Mouse (Mus musculus) forebrain, embryonic 12.5 days (tissue): ENCODE measurements around the gene Iqce. TPM values are rescaled to one million over a fixed set of nuclear protein-coding genes. Genes with fewer than 3 reads are reported as not detected.
A peak's percentile ranks its signal among the peaks of the same experiment; 100 is the strongest.

Experiments
- ATAC-seq: fragments of 200-750 bp; cut with Nextera tagmentation; 2 replicates; pipeline ENCODE4 v1.8.0; 2017; ENCODE audit warnings: moderate TSS enrichment; ENCODE audit not compliant: low FRiP score
- H3K27ac ChIP-seq: fragments of 300-500 bp; sonication (generic); 2 replicates; pipeline ENCODE4 v1.5.1; 2016; ENCODE audit warnings: mild to moderate bottlenecking
- H3K27me3 ChIP-seq: fragments of 300-500 bp; sonication (generic); 2 replicates; pipeline ENCODE4 v1.6.1; 2016; ENCODE audit warnings: mild to moderate bottlenecking
- H3K36me3 ChIP-seq: fragments of 300-500 bp; sonication (generic); replicated peaks from 2 replicates; pipeline ENCODE4 v1.6.1; 2016; ENCODE audit warnings: mild to moderate bottlenecking
- H3K4me1 ChIP-seq: fragments of 300-500 bp; sonication (generic); 2 replicates; pipeline ENCODE4 v1.6.1; 2016
- H3K4me2 ChIP-seq: fragments of 300-500 bp; sonication (generic); 2 replicates; pipeline ENCODE4 v1.6.1; 2016; ENCODE audit warnings: mild to moderate bottlenecking, moderate library complexity
- H3K4me3 ChIP-seq: fragments of 300-500 bp; sonication (generic); replicated peaks from 2 replicates; pipeline ENCODE4 v1.5.1; 2016; ENCODE audit warnings: mild to moderate bottlenecking
- H3K9ac ChIP-seq: fragments of 300-500 bp; sonication (generic); 2 replicates; pipeline ENCODE4 v1.6.1; 2016; ENCODE audit warnings: mild to moderate bottlenecking
- H3K9me3 ChIP-seq: fragments of 300-500 bp; sonication (generic); 2 replicates; pipeline ENCODE4 v1.6.1; 2016
- WGBS: fragments of 180-500 bp; shearing (Covaris S2); methylation state at CpG from one replicate; pipeline ENCODE4 v1.1.7; 2016; 5-methylcytosine and 5-hydroxymethylcytosine counted together
- polyA plus RNA-seq: library from polyadenylated mRNA; unstranded; fragments of >200 nt; fragmentation: Nextera tagmentation; extraction: Ambion mirVana; gene quantifications from 2 replicates; pipeline ENCODE4 v1.2.1, GENCODE M21; 2016

The Iqce gene
- polyA plus RNA-seq, 1 experiment from 2014 or later, result 31.2 TPM

DNA sequence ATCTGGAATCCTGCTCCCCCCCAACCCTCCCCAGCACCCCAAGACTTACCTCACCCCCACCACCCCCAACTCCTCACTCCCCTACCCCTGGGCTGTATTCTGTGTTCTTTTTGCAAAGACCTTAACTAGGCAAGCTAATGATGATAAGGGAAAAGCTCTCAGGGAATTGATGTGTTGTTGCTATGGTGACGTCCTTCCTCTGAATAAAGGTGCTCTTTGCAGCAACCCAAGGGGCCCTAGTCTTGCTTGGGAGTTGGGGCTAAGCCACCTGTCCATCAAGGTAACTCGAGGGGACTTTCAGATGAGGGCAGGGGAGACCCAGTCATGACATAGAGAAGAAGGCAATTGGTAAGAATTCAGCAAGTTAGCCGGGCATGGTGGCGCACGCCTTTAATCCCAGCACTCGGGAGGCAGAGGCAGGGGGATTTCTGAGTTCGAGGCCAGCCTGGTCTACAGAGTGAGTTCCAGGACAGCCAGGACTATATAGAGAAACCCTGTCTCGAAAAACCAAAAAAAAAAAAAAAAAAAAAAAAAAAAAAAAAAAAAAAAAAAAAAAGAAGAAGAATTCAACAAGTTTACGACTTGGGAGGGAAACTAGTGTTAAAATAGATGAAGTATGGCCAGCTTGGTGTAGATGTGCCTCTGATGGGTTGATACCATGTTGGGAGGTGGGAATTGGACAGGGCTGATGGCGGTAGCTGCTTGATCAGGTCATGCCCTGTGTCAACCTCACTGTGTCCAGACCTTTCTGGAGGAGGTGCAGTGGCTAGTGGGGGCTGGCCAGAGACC, 86.7 kb downstream of the Iqce start:
- 80% methylated on average over 10 of the region's 10 CpGs for WGBS
- ATAC-seq, result no peak

GRCm38 (mm10) chr5:140614837-140615236, 87.3 kb downstream of the Iqce start:
- Histone ChIP-seq H3K9ac (0 out of 2 replicates have a peak overlapping the region, but pooled peaks have one; percentile 26), H3K27ac (peak overlapping the region; percentile 57), H3K27me3 (no peaks in the 10 kb centered on the region), H3K9me3 (no peaks in the 10 kb centered on the region), H3K4me1 (peaks cover 53% of the 10 kb centered on the region), H3K4me2 (no peak overlapping the region), H3K36me3 (peaks cover 36% of the 10 kb centered on the region), H3K4me3 (no peak overlapping the region)
- ATAC-seq, result no peak
- 77% methylated on average over 4 of the region's 4 CpGs for WGBS

More for the DNA sequence above, 86.7 kb downstream of the Iqce start:
- H3K4me3 ChIP-seq, result no peak overlapping the region
- no peak overlapping the region for H3K9ac ChIP-seq
- peak overlapping the region; percentile 57 for H3K27ac ChIP-seq
- H3K36me3 ChIP-seq, result peaks cover 36% of the 10 kb centered on the region
- H3K27me3 ChIP-seq, result no peaks in the 10 kb centered on the region
- H3K4me1 ChIP-seq, result peaks cover 50% of the 10 kb centered on the region
- no peak overlapping the region for H3K4me2 ChIP-seq
- H3K9me3 ChIP-seq, result no peaks in the 10 kb centered on the region

GRCm38 (mm10) chr5:140614141-140614540, 88.0 kb downstream of the Iqce start:
- H3K9me3 ChIP-seq, result no peaks in the 10 kb centered on the region
- no peak overlapping the region for H3K4me2 ChIP-seq
- no peak for ATAC-seq
- H3K36me3 ChIP-seq, result peaks cover 36% of the 10 kb centered on the region
- no peak overlapping the region for H3K4me3 ChIP-seq
- peaks cover 58% of the 10 kb centered on the region for H3K4me1 ChIP-seq
- H3K27me3 ChIP-seq, result no peaks in the 10 kb centered on the region
- H3K9ac ChIP-seq, result peak overlapping the region; percentile 26; the same call in 1 of the 2 replicates
- WGBS, result 95% methylated on average over 10 of the region's 10 CpGs
- peak overlapping the region; percentile 57; the same call in 1 of the 2 replicates for H3K27ac ChIP-seq

DNA sequence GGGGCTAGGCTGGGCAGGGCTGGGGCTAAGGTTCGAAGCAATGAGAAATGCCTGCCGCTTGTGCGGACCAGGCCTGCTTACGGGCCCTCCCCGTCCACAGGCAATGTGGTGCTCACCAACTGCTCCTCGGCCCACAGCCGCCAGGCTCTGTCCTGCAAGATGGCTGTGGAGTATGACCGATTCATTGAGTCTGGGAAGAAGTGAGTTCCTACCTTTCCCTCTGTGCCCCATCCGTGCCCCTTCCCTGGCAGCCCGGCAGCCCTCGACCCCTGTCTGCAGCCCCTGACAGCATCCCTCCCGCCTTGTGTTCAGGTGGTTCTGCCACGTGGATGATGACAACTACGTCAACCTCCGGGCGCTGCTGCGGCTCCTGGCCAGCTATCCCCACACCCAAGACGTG, 90.0 kb downstream of the Iqce start:
- no peak for ATAC-seq
- H3K27ac ChIP-seq, result peak overlapping the region; percentile 99
- H3K4me2 ChIP-seq, result peak overlapping the region; percentile 83
- H3K9me3 ChIP-seq, result no peaks in the 10 kb centered on the region
- WGBS, result 22% methylated on average over 18 of the region's 18 CpGs
- peaks cover 72% of the 10 kb centered on the region for H3K4me1 ChIP-seq
- peak overlapping the region; percentile 82 for H3K4me3 ChIP-seq
- H3K36me3 ChIP-seq, result peaks cover 33% of the 10 kb centered on the region
- H3K27me3 ChIP-seq, result 0 out of 2 replicates have a peak, but pooled peaks cover 6% of the 10 kb centered on the region
- H3K9ac ChIP-seq, result peak overlapping the region; percentile 94

Other genes starting within 250 kb of the Iqce start
- 9.7 and 11.1 TPM in 2 replicates for gene Chst12, start 196.8 kb downstream of the Iqce start, polyA plus RNA-seq
- gene Grifin, start 137.3 kb downstream of the Iqce start, polyA plus RNA-seq, result not detected in 2 replicates
- gene Lfng, start 95.1 kb downstream of the Iqce start, polyA plus RNA-seq, result 30.9 and 32.8 TPM in 2 replicates
- 84.5 and 88.0 TPM in 2 replicates for gene Ttyh3, start 53.3 kb downstream of the Iqce start, polyA plus RNA-seq
- gene Brat1, start 2.6 kb upstream of the Iqce start, polyA plus RNA-seq, result 20.5 and 24.0 TPM in 2 replicates
- gene Amz1, start 21.7 kb upstream of the Iqce start, polyA plus RNA-seq, result 1.8 TPM in 2 replicates
- gene Gna12, start 128.1 kb upstream of the Iqce start, polyA plus RNA-seq, result 11.8 and 23.9 TPM in 2 replicates